Mouse (Mus musculus) bone marrow, adult 2 months (tissue): ENCODE measurements around the gene Rtel1. TPM values are rescaled to one million over a fixed set of nuclear protein-coding genes. Genes with fewer than 3 reads are reported as not detected.
A peak's percentile ranks its signal among the peaks of the same experiment; 100 is the strongest.
"Not testable (repeated sequence)": the region's sequence is repeated elsewhere in the genome, so short reads cannot be mapped to it uniquely, and the experiment has no call there.

ENCODE experiments used
- H3K27ac ChIP-seq: fragments of 200-500 bp; 2 replicates; pipeline ENCODE4 v1.5.1; 2012; ENCODE audit warnings: low read depth, mild to moderate bottlenecking, control low read depth, inconsistent platforms, low read length; ENCODE audit not compliant: control insufficient read depth, poor library complexity, insufficient read depth
- H3K4me1 ChIP-seq: fragments of 200-500 bp; 2 replicates; pipeline ENCODE4 v1.6.1; 2011; ENCODE audit warnings: low read length; ENCODE audit not compliant: control insufficient read depth, insufficient read depth
- H3K4me3 ChIP-seq: fragments of 200-500 bp; replicated peaks from 2 replicates; pipeline ENCODE3; 2011; ENCODE audit warnings: mild to moderate bottlenecking, low read depth, low read length, control low read depth; ENCODE audit not compliant: control insufficient read depth
- CTCF ChIP-seq: fragments of 200-500 bp; IDR thresholded peaks from 2 replicates; pipeline ENCODE4 v1.5.1; 2011; ENCODE audit warnings: low read length, control low read depth; ENCODE audit not compliant: control insufficient read depth, insufficient read depth
- POLR2A ChIP-seq: fragments of 200-500 bp; IDR thresholded peaks from 2 replicates; pipeline ENCODE4 v1.6.1; 2011; ENCODE audit warnings: low read depth, mild to moderate bottlenecking, control low read depth, low read length, borderline replicate concordance; ENCODE audit not compliant: control insufficient read depth
- WGBS: fragments of 180-500 bp; shearing (Covaris S2); methylation state at CpG from one replicate; pipeline ENCODE4 v1.1.7; 2018; 5-methylcytosine and 5-hydroxymethylcytosine counted together
- polyA plus RNA-seq: library from polyadenylated mRNA; stranded (reverse); fragments of >200 nt; gene quantifications from 2 replicates; pipeline ENCODE4 v1.2.4, GENCODE M21; 2011; ENCODE audit warnings: low replicate concordance; ENCODE audit not compliant: missing spikeins, insufficient read depth, insufficient read length

Rtel1 gene
- polyA plus RNA-seq, 1 experiment = 86.6 TPM

DNA sequence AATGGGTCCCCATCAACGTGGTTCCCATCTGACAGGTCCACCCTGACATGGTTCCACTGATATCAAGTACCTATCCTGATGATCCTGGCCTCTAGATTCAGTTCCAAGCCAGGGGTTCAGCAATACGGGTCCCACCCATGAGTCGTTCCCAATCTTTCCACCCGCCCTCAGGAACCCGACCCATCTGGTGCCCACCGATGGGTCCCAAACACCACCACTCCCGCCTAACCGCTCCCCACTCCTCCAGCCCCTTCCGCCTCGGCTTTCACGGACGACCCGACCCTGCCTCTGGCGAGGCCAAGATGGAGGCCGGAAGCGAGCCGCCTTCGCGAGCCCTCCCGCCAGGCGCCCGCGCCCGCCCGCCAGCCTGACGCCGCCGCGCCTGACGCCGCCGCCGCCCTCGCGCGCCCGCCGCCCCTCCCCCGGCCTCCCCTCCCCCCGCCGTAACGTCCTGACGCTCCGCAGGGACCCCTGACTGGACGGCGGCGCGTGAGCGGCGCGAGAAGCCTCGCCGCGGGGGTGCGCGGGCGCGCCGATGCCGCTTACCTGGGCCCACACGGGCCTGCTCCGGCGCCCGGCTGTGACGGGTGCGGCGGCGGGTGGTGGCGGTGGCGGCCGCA, 32.1 kb upstream of the Rtel1 start:
- Histone ChIP-seq H3K27ac (peak overlapping the region; percentile 98), H3K4me3 (peak overlapping the region; percentile 92), H3K4me1 (peaks cover 7% of the 10 kb centered on the region; the same call in 1 of the 2 replicates)
- no peak for TF ChIP-seq CTCF
- peak; percentile 90; the same call in 1 of the 2 replicates for TF ChIP-seq POLR2A
- WGBS = under 1% methylated on average over 42 of the region's 71 CpGs

DNA sequence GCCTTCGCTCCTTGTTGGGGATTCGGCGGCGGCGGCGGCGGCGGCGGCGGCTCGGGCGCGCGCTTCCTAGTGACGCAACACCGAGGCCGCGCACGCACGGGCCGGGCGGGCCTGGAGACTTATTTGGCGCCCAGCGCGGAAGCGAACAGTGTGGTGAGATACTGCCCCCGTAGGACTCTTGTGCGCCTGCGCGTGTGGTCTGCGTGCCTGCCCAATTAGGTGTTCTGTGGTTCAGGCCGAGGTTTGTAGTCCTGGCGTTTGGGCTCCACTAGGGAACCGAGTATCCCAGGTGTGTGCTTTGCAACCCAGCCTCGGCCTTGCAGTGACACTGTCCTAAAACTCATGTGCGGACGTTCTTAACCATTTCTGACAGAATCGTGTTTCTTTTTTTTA, 31.6 kb upstream of the Rtel1 start, which contains the start of gene Gmeb2:
TSS of gene Gmeb2 (minus strand) at position 78 of the 393 bp plus-strand sequence.
- H3K4me1 ChIP-seq = not testable (repeated sequence)
- WGBS = 6% methylated on average over 37 of the region's 38 CpGs
- peak; percentile 25; the same call in 1 of the 2 replicates for TF ChIP-seq CTCF
- Histone ChIP-seq H3K4me3 (peak within 1 kb of the TSS; percentile 92), H3K27ac (peak within 1 kb of the TSS; percentile 98)

DNA sequence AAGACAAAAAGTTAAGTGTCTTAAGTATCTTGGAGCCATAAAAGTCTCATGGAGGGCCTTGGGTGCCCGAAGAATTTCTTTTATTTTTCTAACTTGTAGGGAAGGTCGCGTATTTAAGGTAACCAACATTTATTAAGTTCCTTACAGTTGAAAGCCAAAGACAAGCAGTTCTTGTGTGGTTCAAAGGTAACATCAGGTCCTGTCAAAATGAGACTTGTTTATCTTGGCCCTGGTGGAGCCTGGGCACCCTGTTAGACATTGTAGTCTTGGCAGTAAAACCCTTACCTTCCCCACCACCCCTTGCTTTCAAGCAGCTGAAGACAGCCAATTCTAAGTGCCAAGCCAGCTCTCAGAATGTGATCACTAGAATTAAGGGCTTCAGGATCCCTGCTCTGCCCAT, 30.8 kb upstream of the Rtel1 start:
- peak overlapping the region; percentile 51; the same call in 1 of the 2 replicates for H3K27ac ChIP-seq
- peak overlapping the region; percentile 33 for H3K4me3 ChIP-seq
- 60% methylated on average over 3 of the region's 3 CpGs for WGBS
- H3K4me1 ChIP-seq = peaks cover 7% of the 10 kb centered on the region; the same call in 1 of the 2 replicates
- TF ChIP-seq POLR2A (no peak), CTCF (no peak)

DNA sequence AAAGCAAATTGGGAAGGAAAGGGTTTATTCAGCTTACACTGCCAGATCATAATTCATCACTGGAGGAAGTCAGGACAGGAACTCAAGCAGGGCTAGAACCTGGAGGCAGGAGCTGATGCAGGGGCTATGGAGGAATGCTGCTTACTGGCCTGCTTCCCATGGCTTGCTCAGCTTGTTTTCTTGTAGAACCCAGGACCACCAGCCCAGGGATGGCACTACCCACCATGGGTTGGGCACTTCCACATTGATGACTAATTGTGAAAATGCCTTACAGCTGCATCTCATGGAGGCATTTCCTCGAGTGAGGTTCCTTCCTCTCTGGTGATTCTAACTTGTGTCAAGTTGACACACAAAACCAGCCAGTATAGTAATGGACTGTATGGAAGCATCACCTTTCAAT, 28.6 kb upstream of the Rtel1 start:
- H3K4me1 ChIP-seq = peaks cover 7% of the 10 kb centered on the region; the same call in 1 of the 2 replicates
- no peak overlapping the region for H3K27ac ChIP-seq
- TF ChIP-seq POLR2A = no peak
- TF ChIP-seq CTCF = no peak
- WGBS = 17% methylated on average over 1 of the region's 1 CpGs
- H3K4me3 ChIP-seq = no peak overlapping the region

DNA sequence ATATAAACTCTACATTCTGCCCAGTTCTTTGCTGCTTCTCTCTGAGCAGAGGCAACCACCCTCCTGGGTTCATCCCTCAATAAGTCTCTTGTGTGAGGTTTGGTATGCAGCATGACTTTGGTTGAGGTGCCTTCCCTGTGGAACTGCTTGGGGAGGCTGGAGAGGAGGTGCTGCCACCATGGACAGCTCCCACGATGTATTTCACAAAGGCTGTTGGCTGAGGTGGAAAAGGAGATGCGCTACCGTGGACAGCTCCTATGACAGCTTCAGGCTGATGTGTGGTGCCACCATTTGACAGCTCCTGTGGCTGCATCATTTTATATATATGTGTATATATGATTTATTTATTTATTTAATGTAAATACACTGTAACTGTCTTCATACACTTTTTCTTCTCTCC, 17.5 kb upstream of the Rtel1 start:
- no peak overlapping the region for H3K4me3 ChIP-seq
- TF ChIP-seq CTCF (no peak), POLR2A (no peak)
- H3K27ac ChIP-seq = no peak overlapping the region
- 72% methylated on average over 3 of the region's 3 CpGs for WGBS
- no peaks in the 10 kb centered on the region for H3K4me1 ChIP-seq

DNA sequence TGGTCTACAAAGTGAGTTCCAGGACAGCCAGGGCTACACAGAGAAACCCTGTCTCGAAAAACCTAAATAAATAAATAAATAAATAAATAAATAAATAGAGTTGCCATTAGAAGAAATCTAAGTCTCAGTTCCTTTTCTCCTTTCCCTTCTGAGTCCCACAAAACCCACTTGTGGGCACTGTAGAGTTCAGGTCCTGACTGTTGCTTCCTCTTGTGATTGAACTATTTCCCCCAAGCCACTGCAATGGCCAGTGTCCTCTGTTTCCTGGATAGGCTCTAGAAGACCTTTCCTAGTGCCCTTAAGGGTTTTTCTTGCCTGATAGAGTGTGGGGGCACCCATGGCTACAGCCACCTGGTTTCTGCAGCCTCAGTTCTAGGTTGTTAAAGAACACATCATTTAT, 14.6 kb upstream of the Rtel1 start:
- no peak for TF ChIP-seq POLR2A
- no peak for TF ChIP-seq CTCF
- H3K4me3 ChIP-seq = no peak overlapping the region
- 42% methylated on average over 1 of the region's 1 CpGs for WGBS
- no peaks in the 10 kb centered on the region; the same call in 1 of the 2 replicates for H3K4me1 ChIP-seq
- no peak overlapping the region for H3K27ac ChIP-seq

DNA sequence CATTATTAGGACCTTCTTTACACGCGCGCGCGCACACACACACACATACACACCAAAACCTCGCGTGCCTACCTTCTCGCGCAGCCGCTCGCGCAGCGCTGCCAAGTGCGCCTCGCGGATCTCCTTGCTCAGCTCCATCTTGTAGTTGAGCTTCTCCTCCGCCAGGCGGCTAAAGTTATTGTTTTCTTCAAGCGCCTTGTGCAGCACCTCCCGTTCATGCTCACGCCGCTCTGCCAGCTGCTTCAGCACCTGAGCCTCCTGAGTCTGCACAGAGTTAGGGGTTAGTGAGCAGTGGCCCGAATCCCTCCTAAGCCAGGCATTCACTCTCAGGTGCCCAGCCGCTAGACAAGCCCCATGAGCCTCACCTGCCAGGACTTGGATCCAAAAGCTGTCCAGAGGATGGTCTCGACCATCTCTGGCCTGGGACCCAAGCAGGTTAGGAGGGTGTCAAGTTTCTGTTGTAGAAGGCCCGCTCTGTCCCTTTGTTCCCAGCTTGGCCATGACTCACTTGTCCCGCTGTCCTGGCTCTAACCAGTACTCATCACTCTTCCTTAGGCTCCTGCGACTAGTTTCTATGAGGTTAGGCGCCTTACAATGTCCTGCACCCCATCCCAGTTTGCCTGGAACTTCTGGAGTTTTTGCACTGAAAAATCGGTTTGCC, 12.3 kb upstream of the Rtel1 start:
- no peaks in the 10 kb centered on the region; the same call in 1 of the 2 replicates for H3K4me1 ChIP-seq
- TF ChIP-seq CTCF (peak; percentile 20; the same call in 1 of the 2 replicates), POLR2A (no peak)
- H3K27ac ChIP-seq = no peak overlapping the region
- WGBS = 29% methylated on average over 30 of the region's 30 CpGs
- H3K4me3 ChIP-seq = no peak overlapping the region

DNA sequence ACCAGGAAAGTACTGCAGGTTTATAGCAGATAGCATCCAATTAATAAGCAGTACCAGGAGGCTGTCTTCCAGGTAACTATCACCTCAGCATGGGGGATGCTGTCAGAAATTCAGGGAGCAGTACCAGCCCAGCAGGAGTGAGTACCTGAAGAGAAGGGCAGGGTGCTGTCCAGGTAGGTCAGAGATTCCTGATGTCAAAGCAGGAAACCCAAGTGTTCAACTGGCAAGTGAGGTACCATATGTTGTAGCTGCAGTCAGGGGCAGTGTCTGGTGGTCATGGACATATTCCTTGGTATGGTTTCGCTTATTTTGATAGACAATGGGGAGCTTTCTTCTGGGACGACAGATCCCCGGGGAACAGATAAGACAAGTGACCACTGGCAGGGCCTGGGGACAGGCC, 7.1 kb upstream of the Rtel1 start:
- TF ChIP-seq CTCF (no peak), POLR2A (no peak)
- Histone ChIP-seq H3K4me3 (no peak overlapping the region), H3K4me1 (no peaks in the 10 kb centered on the region), H3K27ac (no peak overlapping the region)
- 72% methylated on average over 3 of the region's 3 CpGs for WGBS

DNA sequence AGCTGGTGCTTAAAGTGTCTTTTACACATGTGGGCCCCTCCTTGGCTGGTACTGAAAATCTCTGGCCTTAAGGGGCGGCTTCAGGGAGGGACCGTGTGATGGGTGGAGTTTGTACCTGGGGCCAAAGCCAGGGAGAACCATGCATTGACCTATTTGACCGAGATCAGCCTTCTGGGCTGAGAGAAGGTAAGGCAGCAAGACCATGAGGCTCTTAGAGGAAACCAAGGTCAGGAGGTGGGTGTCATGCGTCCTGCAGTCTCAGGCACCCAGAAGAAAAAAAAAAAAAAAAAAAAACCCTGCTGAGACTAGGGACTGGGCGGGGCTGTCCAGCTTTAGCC, 6.6 kb upstream of the Rtel1 start:
- Histone ChIP-seq H3K4me3 (no peak overlapping the region), H3K4me1 (no peaks in the 10 kb centered on the region), H3K27ac (no peak overlapping the region)
- 29% methylated on average over 5 of the region's 5 CpGs for WGBS
- TF ChIP-seq POLR2A = no peak
- no peak for TF ChIP-seq CTCF
